Mouse (Mus musculus): ENCODE measurements around the gene Tff1.

DNA sequence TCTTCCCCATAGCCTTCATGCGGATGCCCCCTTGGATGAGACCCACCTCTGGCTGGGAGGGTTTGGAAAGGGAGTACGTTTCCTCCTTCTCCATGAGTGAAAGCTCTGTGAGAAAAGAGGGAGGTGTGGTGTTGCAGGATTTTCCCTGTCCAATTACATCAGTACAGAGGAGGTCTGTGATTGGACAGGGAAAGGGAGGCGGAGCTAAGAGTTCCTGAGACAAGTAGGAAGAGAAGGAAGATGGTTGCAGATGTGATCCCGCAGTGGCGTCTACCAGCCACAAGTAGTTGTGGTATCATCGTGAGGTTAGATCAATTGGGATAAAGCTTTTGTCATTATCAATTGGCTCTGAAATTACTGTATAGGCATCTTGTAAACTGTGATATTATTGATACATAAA lies 7.2 kb downstream of the Tff1 start:
- no peak for TF ChIP-seq CTCF (conservative IDR thresholded peaks at IDR 0.05 in 1 of 2, IDR thresholded peaks at IDR 0.05 in 1 of 2; ENCODE audit: low read depth in 2 of 2, low read length in 2 of 2)
- TF ChIP-seq MAFK (IDR thresholded peaks at IDR 0.05; ENCODE audit: insufficient replicate concordance, low read length) = no peak
- TF ChIP-seq POLR2A (IDR thresholded peaks at IDR 0.05; ENCODE audit: low read depth, low read length) = no peak
- no peak for TF ChIP-seq ZMIZ1 (IDR thresholded peaks at IDR 0.05; ENCODE audit: low read depth, low read length)
- TF ChIP-seq KAT2A (IDR thresholded peaks at IDR 0.05; ENCODE audit: insufficient replicate concordance, low read length) = no peak
- no peak for TF ChIP-seq EP300 (IDR thresholded peaks at IDR 0.05; ENCODE audit: low read length)
- no peak for TF ChIP-seq MAX (IDR thresholded peaks at IDR 0.05; ENCODE audit: low read length)
- no peak for TF ChIP-seq ZC3H11A (IDR thresholded peaks at IDR 0.05; ENCODE audit: low read depth, low read length)
- TF ChIP-seq E2F4 (IDR thresholded peaks at IDR 0.05; ENCODE audit: insufficient replicate concordance, low read depth, low read length) = no peak
- no peak for TF ChIP-seq TBP (conservative IDR thresholded peaks at IDR 0.05; ENCODE audit: low read depth, low read length)
- no peak for TF ChIP-seq MEF2A (IDR thresholded peaks at IDR 0.05; ENCODE audit: borderline replicate concordance, low read depth, low read length)
- TF ChIP-seq BHLHE40 (IDR thresholded peaks at IDR 0.05; ENCODE audit: low read depth, low read length) = no peak
- TF ChIP-seq CHD2 (IDR thresholded peaks at IDR 0.05; ENCODE audit: low read length) = no peak
